Mouse (Mus musculus): ENCODE measurements around the gene Lyl1. TPM values are rescaled to one million over a fixed set of nuclear protein-coding genes. Genes with fewer than 3 reads are reported as not detected.

Lyl1 gene
- polyA plus RNA-seq, 1 experiment from 2014 or later = 8.1 TPM

GRCm38 (mm10) chr8:84718959-84719690 lies 17.9 kb downstream of the Lyl1 start:
- DNase-seq (ENCODE audit: low spot score) = no peak

- DNase-seq (ENCODE audit: low spot score) = no peak
Observed at GRCm38 (mm10) chr8:84722530-84722849, 21.2 kb downstream of the Lyl1 start.

- peak; percentile 59 for DNase-seq (ENCODE audit: low spot score)
Observed at GRCm38 (mm10) chr8:84722850-84723570, 21.8 kb downstream of the Lyl1 start, which contains the start of gene G430095P16Rik. Gene G430095P16Rik (plus strand): TSS chr8:84723007.

- peak; percentile 37 for DNase-seq (ENCODE audit: low spot score)
Observed at GRCm38 (mm10) chr8:84723571-84723900, 22.3 kb downstream of the Lyl1 start.

GRCm38 (mm10) chr8:84724683-84725082 lies 23.4 kb downstream of the Lyl1 start:
- peak; percentile 68 for DNase-seq (ENCODE audit: low spot score)

- DNase-seq (ENCODE audit: low spot score) = no peak
Observed at GRCm38 (mm10) chr8:84725246-84725940, 24.1 kb downstream of the Lyl1 start.

- no peak for DNase-seq (ENCODE audit: low spot score)
Observed at GRCm38 (mm10) chr8:84725941-84726259, 24.6 kb downstream of the Lyl1 start.

GRCm38 (mm10) chr8:84728474-84728873 lies 27.2 kb downstream of the Lyl1 start:
- no peak for DNase-seq (ENCODE audit: low spot score)

GRCm38 (mm10) chr8:84729921-84730362 lies 28.7 kb downstream of the Lyl1 start:
- DNase-seq (ENCODE audit: low spot score) = no peak

GRCm38 (mm10) chr8:84730541-84731370 lies 29.5 kb downstream of the Lyl1 start:
- no peak for DNase-seq (ENCODE audit: low spot score)

- DNase-seq (ENCODE audit: low spot score) = no peak
Observed at GRCm38 (mm10) chr8:84731371-84732177, 30.3 kb downstream of the Lyl1 start.

- no peak for DNase-seq (ENCODE audit: low spot score)
Observed at GRCm38 (mm10) chr8:84732545-84732944, 31.3 kb downstream of the Lyl1 start.

GRCm38 (mm10) chr8:84732996-84733395 lies 31.7 kb downstream of the Lyl1 start:
- DNase-seq (ENCODE audit: low spot score) = no peak

GRCm38 (mm10) chr8:84733959-84734358 lies 32.7 kb downstream of the Lyl1 start:
- DNase-seq (ENCODE audit: low spot score) = no peak

- DNase-seq (ENCODE audit: low spot score) = no peak
Observed at GRCm38 (mm10) chr8:84734680-84735079, 33.4 kb downstream of the Lyl1 start.

GRCm38 (mm10) chr8:84735597-84735996 lies 34.3 kb downstream of the Lyl1 start:
- DNase-seq (ENCODE audit: low spot score) = no peak

- DNase-seq (ENCODE audit: low spot score) = no peak
Observed at GRCm38 (mm10) chr8:84736521-84736920, 35.3 kb downstream of the Lyl1 start.

- peak; percentile 85 for DNase-seq (ENCODE audit: low spot score)
Observed at GRCm38 (mm10) chr8:84737608-84738007, 36.4 kb downstream of the Lyl1 start.

- DNase-seq (ENCODE audit: low spot score) = no peak
Observed at GRCm38 (mm10) chr8:84738266-84738665, 37.0 kb downstream of the Lyl1 start.

- DNase-seq (ENCODE audit: low spot score) = no peak
Observed at GRCm38 (mm10) chr8:84738715-84739400, 37.6 kb downstream of the Lyl1 start.

Data from thymus, postnatal 0 days (tissue).